Mouse (Mus musculus) hematopoietic stem cell, adult 5-6 weeks (primary cell): ENCODE data around the gene Rufy3. TPM values are rescaled to one million over a fixed set of nuclear protein-coding genes. Genes with fewer than 3 reads are reported as not detected.

Experiments used
- ATAC-seq, 2 experiments: fragments of 125-278 bp in 1 of 2; replicated peaks in 1 of 2; 2 replicates each; pipeline ENCODE4 v1.8.0; 2016 to 2017; ENCODE audit warnings: inconsistent platforms in 2 of 2, mild to moderate bottlenecking in 2 of 2, moderate number of reproducible peaks in 2 of 2, low read depth in 1 of 2, moderate TSS enrichment in 1 of 2; ENCODE audit not compliant: low FRiP score in 2 of 2, poor library complexity in 2 of 2, severe bottlenecking in 2 of 2, insufficient read depth in 1 of 2, low TSS enrichment in 1 of 2
- total RNA-seq: library from RNA; stranded (forward); fragments of 172-1452, 232-1000 nt; gene quantifications from 2 replicates; pipeline ENCODE4 v1.2.3, GENCODE M21; 2017

Rufy3 gene
- total RNA-seq, 1 experiment from 2014 or later, result 19.5 TPM

- peak in 1 of 2 experiments; percentile 18; a peak in 1 of 4 replicates for ATAC-seq
Observed at GRCm38 (mm10) chr5:88652589-88652988, 87.7 kb downstream of the Rufy3 start.

GRCm38 (mm10) chr5:88657868-88658267, 93.0 kb downstream of the Rufy3 start:
- ATAC-seq, result no peak

- no peak for ATAC-seq
Observed at GRCm38 (mm10) chr5:88663151-88663550, 98.3 kb downstream of the Rufy3 start.

DNA sequence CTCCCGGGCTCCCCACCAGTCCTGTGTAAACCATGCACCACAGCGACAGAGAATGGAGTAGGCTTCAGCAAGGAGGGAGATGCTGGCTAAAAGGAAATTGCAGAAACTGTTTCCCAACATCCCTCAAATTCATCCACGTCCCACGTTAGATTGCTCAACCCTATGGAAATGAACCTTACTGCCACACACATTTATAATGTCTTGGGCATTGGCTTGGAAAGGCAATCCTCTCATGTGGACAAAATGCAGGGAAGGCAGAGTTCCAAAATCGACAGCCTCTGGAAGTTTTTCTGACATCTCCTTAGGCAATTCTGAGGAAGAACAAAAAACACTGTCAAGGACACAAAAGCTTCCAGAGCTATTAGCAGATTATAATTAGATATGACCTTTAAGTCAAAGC, 99.0 kb downstream of the Rufy3 start:
- ATAC-seq, result no peak

DNA sequence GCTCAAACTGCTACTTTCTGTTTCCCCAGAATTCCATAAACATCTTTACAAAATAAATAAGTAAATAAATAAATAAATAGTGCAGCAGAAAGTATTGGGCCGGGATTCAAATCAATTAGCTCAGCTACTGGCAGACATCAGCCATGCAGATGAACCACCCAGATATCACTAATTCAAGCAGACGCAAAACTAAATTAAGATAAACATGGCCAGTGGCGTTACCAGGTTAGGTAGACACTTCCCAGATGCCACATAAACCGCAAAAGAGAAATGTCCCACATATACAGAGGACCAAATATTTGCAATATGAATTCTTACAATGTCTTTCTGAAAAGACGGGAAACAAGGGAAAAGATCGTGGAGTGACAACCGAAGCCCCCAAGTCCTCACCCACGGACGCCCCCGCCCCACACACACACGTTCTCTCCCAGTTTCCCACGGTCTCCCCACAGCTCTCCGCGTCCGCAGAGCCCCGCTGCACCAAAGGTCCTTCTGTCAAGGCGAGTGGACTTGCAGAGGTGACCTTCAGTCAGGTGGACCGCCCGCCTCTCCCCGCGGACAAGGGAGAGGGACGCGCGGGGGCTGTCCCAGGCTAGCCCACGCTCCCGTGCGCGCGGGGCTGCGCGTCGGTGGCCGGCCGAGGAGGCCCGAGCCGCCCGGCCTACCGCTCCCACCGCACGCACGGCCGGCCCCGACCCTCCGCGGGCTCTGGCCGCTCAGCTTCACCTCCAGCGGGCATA, 110.0 kb downstream of the Rufy3 start:
- peak in 1 of 2 experiments; percentile 6; a peak in 1 of 4 replicates for ATAC-seq

DNA sequence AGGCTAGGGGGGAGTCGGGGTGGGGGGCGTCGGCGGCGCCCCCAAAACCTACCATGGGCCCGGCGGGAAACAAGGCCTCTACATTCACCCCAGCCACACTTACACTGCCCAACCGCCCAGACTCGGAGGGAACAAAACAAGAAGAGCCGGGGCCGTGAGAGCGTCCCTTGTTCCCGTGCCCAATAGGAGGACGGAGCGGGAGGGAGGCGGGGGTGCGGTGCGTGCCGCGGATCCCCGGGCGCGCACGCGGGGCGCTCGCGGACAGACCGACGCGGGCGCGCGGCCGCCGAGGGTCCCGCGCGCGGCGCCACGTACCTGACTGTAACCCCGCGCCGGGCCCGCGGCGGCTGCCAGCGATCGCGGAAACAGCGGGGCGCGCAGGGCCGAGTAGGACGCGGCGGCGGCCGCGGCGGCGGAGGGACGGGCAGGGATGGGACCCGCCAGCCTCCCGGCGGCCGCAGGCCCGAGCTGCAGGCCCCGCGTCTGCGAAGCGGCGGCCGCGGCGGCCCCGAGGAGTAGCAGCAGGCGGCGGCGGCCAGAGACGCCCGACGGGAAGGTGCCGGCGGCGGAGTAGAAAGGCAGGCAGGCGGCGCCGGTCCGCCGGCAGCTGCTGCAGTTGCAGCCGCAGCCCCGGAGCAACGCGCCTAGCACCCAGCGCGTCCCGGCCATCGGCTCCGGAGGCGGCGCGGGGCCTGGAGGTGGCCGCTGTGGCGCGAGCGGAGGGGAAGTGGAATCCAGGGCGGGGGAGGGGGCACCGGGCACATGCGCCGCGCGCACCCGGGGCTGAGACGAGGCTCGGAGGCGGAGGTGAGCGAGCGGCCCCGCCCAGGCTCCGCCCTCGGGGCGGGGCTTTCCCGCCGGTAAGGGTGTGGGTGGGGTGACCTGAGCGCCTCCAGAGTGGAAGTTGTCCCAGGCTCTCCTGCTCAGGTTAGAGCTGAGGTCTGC, 110.9 kb downstream of the Rufy3 start, which contains the start of gene Grsf1:
TSS of gene Grsf1 (minus strand) at position 729 of the 945 bp plus-strand sequence.
- peak; percentile 78 to 80 for ATAC-seq

DNA sequence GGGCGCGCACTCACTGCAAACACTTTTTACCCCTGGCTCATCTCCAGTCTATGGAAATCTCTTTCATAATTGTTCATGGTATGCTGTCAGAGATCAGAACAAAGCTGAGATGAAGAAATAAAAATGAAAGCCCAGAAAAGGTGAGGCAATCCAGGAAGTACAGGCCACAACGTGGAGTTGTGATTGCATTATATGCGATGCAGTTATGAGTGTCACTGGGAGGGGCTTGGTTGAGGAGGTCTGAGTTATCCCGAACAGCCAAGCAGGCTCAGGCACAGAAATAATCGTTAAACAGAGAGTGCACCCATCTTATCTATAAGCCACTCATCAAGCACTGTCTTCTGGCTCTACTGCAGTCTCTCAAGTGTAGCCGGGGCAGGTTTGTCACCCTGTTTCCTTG, 114.1 kb downstream of the Rufy3 start:
- ATAC-seq, result peak in 1 of 2 experiments; percentile 31; a peak in 1 of 4 replicates

- ATAC-seq, result no peak
Observed at GRCm38 (mm10) chr5:88679341-88679740, 114.5 kb downstream of the Rufy3 start.

DNA sequence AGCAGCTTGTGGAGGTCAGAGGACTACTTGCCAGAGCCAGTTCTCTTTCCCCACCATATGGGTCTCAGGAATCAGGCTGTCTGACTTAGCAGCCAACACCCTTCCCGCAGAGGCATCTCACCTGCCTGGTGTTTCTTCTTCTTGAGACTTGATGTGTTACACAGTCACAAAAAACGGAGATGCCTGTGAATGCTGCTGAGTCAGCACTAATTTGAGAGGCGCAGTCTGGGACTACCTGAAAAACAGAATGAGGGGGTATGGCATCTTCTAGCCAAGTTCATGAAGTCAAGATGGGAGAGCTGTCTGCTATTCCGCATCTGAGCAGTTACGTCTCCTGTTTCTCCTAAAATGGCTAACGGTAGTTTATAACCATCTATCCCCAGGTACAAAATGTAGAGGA, 115.7 kb downstream of the Rufy3 start:
- ATAC-seq, result no peak

GRCm38 (mm10) chr5:88683706-88684105, 118.9 kb downstream of the Rufy3 start:
- no peak for ATAC-seq

- ATAC-seq, result no peak
Observed at GRCm38 (mm10) chr5:88684226-88684625, 119.4 kb downstream of the Rufy3 start.

- no peak for ATAC-seq
Observed at GRCm38 (mm10) chr5:88685306-88685705, 120.5 kb downstream of the Rufy3 start.

- ATAC-seq, result no peak
Observed at GRCm38 (mm10) chr5:88685745-88686299, 121.0 kb downstream of the Rufy3 start.

DNA sequence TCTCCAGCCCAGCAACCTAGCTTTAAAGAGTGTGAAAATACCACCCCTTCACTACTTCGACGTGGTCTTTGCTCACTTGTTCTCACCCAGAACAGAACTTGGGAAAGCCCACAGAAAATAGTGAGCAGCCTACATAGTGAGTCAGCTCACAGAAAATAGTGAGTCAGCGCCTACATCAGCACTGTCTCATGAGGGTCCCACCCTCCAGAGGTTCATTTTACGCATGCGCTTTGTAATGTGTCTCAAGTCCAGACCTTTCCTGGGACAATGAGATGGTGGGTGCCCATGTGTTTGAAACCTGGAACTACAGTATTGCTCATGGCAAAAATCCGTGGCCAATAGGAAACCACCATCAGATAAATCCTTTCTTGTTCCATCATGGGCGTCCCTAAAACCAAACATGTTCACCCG, 123.2 kb downstream of the Rufy3 start:
- ATAC-seq, result 0 out of 4 replicates have a peak, but pooled peaks of 1 of the 2 experiments have one; percentile 12

DNA sequence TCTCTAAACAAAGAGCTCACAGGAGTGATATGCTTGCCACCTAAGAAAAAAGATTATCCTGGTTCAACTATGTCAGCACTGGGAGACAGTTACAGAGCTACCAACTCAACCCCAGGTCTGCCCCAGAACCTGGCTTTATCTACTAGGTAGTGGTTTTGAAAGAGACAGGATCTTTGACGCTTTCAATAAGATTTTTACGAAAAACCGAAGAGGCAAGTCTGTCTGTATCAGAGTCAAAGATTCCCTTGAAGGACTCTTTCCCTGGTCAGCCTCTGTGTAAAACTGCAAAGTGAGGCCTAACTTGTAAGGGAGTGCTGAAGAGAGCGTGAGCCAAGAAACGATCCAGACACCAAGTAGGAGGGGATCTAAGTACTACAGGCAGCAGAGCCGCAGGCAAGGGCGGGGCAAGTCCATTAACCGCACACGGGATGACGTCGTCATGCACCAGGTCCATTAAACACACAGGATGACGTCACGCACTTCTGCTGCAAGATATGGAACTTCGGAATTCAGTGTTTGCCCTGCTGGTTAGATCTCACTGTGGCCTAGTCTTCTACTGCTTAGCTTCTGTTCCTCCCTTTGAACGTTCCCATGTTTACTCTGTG, 123.8 kb downstream of the Rufy3 start:
- no peak for ATAC-seq

GRCm38 (mm10) chr5:88689279-88689938, 124.6 kb downstream of the Rufy3 start:
- ATAC-seq, result peak; percentile 61 to 65; a peak in 2 of 4 replicates
